ENCODE assay signal across 10 mouse cellular contexts in genomic region chr4:114415925-114416645, GRCm38 (mm10). TPM values are rescaled to one million over a fixed set of nuclear protein-coding genes. Genes with fewer than 3 reads are reported as not detected.
DNase-seq lines count a peak whose midpoint lies in the region; ATAC-seq and TF ChIP-seq lines count a peak whose summit lies in the region.
"Had no signal": no experiment of that assay in that cellular context is flagged by ENCODE, and none has a peak within 500 bp of the region (broad histone marks: within the 10 kb centered on the region; RNA-seq: fewer than 3 reads in every experiment).

No protein-coding gene starts in this region.

- whole genome bisulfite sequencing in lung, embryonic 15.5 days = 12% methylated on average over 16 of the region's 16 CpGs
- 29% methylated on average over 16 of the region's 16 CpGs for WGBS in lung, adult 2 months

- no peak overlapping the region for H3K9ac ChIP-seq in lung, embryonic 15.5 days
- H3K9ac ChIP-seq: liver, embryonic 13.5 days had no signal

- peak overlapping the region; percentile 70 for H3K27ac ChIP-seq in lung, embryonic 15.5 days
- H3K27ac ChIP-seq: liver, embryonic 13.5 days had no signal

- no peak for DNase-seq in lung, adult 2 months
- peak; percentile 56 for DNase-seq in heart, adult 8-10 months (ENCODE audit: low spot score)
- DNase-seq in left cerebral cortex, postnatal 14 days (ENCODE audit: low spot score in 2 of 2) = peak; percentile 42 to 44
- peak; percentile 22 for DNase-seq in right cerebral cortex, postnatal 4 days
- DNase-seq in spleen, postnatal 14 days (ENCODE audit: low spot score in 2 of 2) = no peak
- no peak for DNase-seq in embryo, embryonic 9.5 days (ENCODE audit: extremely low spot score)
- DNase-seq: liver, embryonic 13.5 days had no signal

- H3K4me1 ChIP-seq in lung, embryonic 15.5 days = peaks cover 18% of the 10 kb centered on the region
- H3K4me1 ChIP-seq in lung, adult 2 months (ENCODE audit: control insufficient read depth, insufficient read depth, low read length) = no peaks in the 10 kb centered on the region
- H3K4me1 ChIP-seq: liver, embryonic 13.5 days had no signal

- ATAC-seq in lung, embryonic 15.5 days (ENCODE audit: borderline replicate concordance, extremely low read depth, low FRiP score, low TSS enrichment) = peak; percentile 63; the same call in 1 of the 2 replicates
- no peak for ATAC-seq in activated CD4-positive, CD25-positive, alpha-beta regulatory T cell, adult 4 months
- ATAC-seq: Patski had no signal

- peak overlapping the region; percentile 23 for H3K4me2 ChIP-seq in lung, embryonic 15.5 days
- H3K4me2 ChIP-seq: liver, embryonic 13.5 days had no signal

- TF ChIP-seq POLR2A in lung, adult 2 months (IDR thresholded peaks at IDR 0.05; ENCODE audit: borderline replicate concordance, extremely low read depth, low read depth, low read length) = no peak

- intact Hi-C loops in left cerebral cortex, postnatal 14 days (cut with DNase I) = no loop called here

- no peak overlapping the region for H3K4me3 ChIP-seq in lung, embryonic 15.5 days
- no peak overlapping the region for H3K4me3 ChIP-seq in lung, adult 2 months (replicated peaks; ENCODE audit: extremely low read depth, low read depth, low read length)
- H3K4me3 ChIP-seq: liver, embryonic 13.5 days had no signal

- no peaks in the 10 kb centered on the region for H3K36me3 ChIP-seq in lung, embryonic 15.5 days
- H3K36me3 ChIP-seq: liver, embryonic 13.5 days had no signal

- no peaks in the 10 kb centered on the region for H3K9me3 ChIP-seq in lung, embryonic 15.5 days
- H3K9me3 ChIP-seq: liver, embryonic 13.5 days had no signal

- H3K27me3 ChIP-seq in lung, embryonic 15.5 days = no peaks in the 10 kb centered on the region
- H3K27me3 ChIP-seq: liver, embryonic 13.5 days; Patski had no signal

- no peak for TF ChIP-seq CTCF in lung, adult 2 months (IDR thresholded peaks at IDR 0.05; ENCODE audit: insufficient read depth, low read length)

RNA-seq across cellular contexts. Expression of gene Trabd2b, which starts 9.6 kb away (rescaled TPM):
- polyA plus RNA-seq in lung, embryonic 15.5 days (2015; fragmentation: Nextera tagmentation; extraction: Ambion mirVana) = 4.4 and 5.1 TPM in 2 replicates
- 6.7 and 7.8 TPM in 2 replicates for polyA plus RNA-seq in lung, adult 2 months (2012; rRNA removed)
- 10 to 100 TPM; 62.0 to 82.7 (median 71.5) TPM for total RNA-seq in heart, adult 8-10 months (2022)
- total RNA-seq in left cerebral cortex, postnatal 14 days (2021) = 1 to 10 TPM; 4.1 to 4.9 TPM
- not detected for polyA plus RNA-seq in activated CD4-positive, CD25-positive, alpha-beta regulatory T cell, adult 4 months (2017; shearing (Covaris generic))

Comparison
In these comparisons a context has a peak if more than half of its experiments do, and no peak if none do; other contexts are left out.
1. DNase-seq: peak in heart, adult 8-10 months (single experiment), left cerebral cortex, postnatal 14 days (2 of 2) and right cerebral cortex, postnatal 4 days (single experiment); none in lung, adult 2 months (single experiment), spleen, postnatal 14 days (0 of 2) and embryo, embryonic 9.5 days (single experiment).